Mouse (Mus musculus) intestine, embryonic 15.5 days (tissue): ENCODE results near the gene 2310033P09Rik. TPM values are rescaled to one million over a fixed set of nuclear protein-coding genes. Genes with fewer than 3 reads are reported as not detected.

Experiments
- ATAC-seq: fragments of 200-750 bp; cut with Nextera tagmentation; 2 replicates; pipeline ENCODE4 v1.8.0; 2017; ENCODE audit warnings: moderate TSS enrichment, moderate library complexity
- H3K27ac ChIP-seq: fragments of 300-500 bp; sonication (generic); 2 replicates; pipeline ENCODE4 v1.5.1; 2015; ENCODE audit warnings: mild to moderate bottlenecking, inconsistent platforms
- H3K27me3 ChIP-seq: fragments of 300-500 bp; sonication (generic); replicated peaks from 2 replicates; pipeline ENCODE4 v1.6.1; 2015; ENCODE audit warnings: inconsistent platforms
- H3K36me3 ChIP-seq: fragments of 300-500 bp; sonication (generic); 2 replicates; pipeline ENCODE4 v1.6.1; 2015; ENCODE audit warnings: inconsistent platforms
- H3K4me1 ChIP-seq: fragments of 300-500 bp; sonication (generic); replicated peaks from 2 replicates; pipeline ENCODE4 v1.6.1; 2015; ENCODE audit warnings: inconsistent platforms
- H3K4me2 ChIP-seq: fragments of 300-500 bp; sonication (generic); replicated peaks from 2 replicates; pipeline ENCODE4 v1.6.1; 2015; ENCODE audit warnings: mild to moderate bottlenecking, inconsistent platforms
- H3K4me3 ChIP-seq: fragments of 300-500 bp; sonication (generic); replicated peaks from 2 replicates; pipeline ENCODE4 v1.5.1; 2015; ENCODE audit warnings: inconsistent platforms
- H3K9ac ChIP-seq: fragments of 300-500 bp; sonication (generic); 2 replicates; pipeline ENCODE4 v1.6.1; 2015; ENCODE audit warnings: inconsistent platforms
- H3K9me3 ChIP-seq: fragments of 300-500 bp; sonication (generic); 2 replicates; pipeline ENCODE4 v1.6.1; 2016; ENCODE audit warnings: inconsistent platforms
- WGBS: fragments of 180-500 bp; shearing (Covaris S2); methylation state at CpG from one replicate; pipeline ENCODE4 v1.1.7; 2015; 5-methylcytosine and 5-hydroxymethylcytosine counted together
- polyA plus RNA-seq: library from polyadenylated mRNA; unstranded; fragments of >200 nt; fragmentation: Nextera tagmentation; extraction: Ambion mirVana; gene quantifications from 2 replicates; pipeline ENCODE4 v1.2.1, GENCODE M21; 2015

2310033P09Rik gene
- polyA plus RNA-seq, 1 experiment from 2014 or later = 30.2 TPM

DNA sequence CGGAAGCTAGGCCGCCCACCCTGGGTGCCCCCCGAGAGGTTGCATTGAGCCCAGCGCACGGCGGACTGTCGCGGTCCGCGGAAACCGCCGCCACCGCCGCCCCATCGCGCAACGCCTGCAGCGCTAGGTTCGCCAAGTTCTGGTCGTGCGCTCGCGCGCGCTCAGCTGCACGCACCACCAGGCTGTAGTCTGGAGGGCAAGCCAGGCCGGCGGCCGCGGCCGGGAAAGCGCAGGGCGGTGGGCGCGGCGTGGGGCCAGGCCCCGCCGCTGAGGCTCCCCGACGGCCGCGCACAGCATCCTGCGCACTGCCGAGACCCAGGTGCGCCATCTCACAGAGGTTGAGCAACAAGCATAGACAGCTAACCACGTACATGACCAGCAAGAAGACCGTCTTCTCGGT, 31.6 kb upstream of the 2310033P09Rik start:
- Histone ChIP-seq H3K4me1 (peaks cover 6% of the 10 kb centered on the region; the same call in 1 of the 2 replicates), H3K4me3 (peak overlapping the region; percentile 20), H3K27ac (no peak overlapping the region), H3K9me3 (no peaks in the 10 kb centered on the region), H3K36me3 (no peaks in the 10 kb centered on the region), H3K9ac (no peak overlapping the region), H3K4me2 (peak overlapping the region; percentile 46), H3K27me3 (peaks cover 53% of the 10 kb centered on the region)
- ATAC-seq = no peak
- 2% methylated on average over 48 of the region's 48 CpGs for WGBS

DNA sequence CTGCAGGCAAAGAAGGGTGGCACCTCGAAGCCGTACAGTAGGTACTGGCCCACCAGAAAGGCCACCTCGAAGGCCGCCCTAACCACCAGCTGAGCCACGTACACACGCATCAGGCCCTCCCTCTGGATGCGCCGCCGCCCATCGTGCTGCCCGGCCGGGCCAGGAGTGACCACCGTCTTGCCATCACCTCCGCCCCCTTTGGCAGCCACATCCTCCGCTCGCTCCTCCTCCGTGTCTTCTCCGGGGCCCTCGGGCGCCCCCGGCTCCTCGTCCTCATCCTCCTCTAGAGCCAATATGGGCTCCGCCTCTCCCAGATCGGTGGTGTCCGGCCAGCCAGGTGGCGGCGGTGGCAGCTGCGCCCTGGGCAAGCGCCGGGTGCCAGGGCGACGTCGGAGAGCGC, 31.2 kb upstream of the 2310033P09Rik start:
- peaks cover 6% of the 10 kb centered on the region; the same call in 1 of the 2 replicates for H3K4me1 ChIP-seq
- no peak overlapping the region for H3K27ac ChIP-seq
- H3K27me3 ChIP-seq = peaks cover 53% of the 10 kb centered on the region
- ATAC-seq = no peak
- H3K4me3 ChIP-seq = peak overlapping the region; percentile 20; the same call in 1 of the 2 replicates
- H3K4me2 ChIP-seq = peak overlapping the region; percentile 46
- no peaks in the 10 kb centered on the region for H3K9me3 ChIP-seq
- WGBS = 7% methylated on average over 32 of the region's 34 CpGs
- H3K9ac ChIP-seq = no peak overlapping the region
- H3K36me3 ChIP-seq = no peaks in the 10 kb centered on the region

DNA sequence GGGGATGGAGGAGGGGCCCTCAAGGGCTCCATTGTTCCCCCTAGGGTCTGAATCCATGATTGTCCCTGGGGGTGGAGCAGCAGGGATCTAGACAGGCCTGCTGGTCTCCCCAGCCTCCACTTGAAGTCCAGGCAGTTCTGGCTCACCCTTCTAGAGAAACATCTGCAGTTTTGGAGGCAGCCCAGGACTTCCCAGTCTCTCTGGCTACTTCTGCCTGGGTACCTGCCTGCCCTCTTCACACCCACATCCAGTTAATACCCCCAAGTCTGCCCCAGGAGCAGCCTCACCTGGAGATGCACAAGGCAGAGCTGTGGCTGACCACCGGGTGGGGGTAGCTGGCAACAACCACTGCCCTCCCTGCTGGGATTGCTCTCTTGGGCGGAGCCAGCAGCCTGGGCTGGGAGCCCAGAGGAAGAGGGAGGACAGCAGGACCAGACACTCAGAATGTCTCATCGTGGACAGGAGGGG, 25.2 kb upstream of the 2310033P09Rik start, which contains the start of gene Gjc2:
Gene Gjc2, minus strand, starts transcription at position 350 of the 468 bp plus-strand sequence.
- Histone ChIP-seq H3K27me3 (peaks cover 15% of the 10 kb centered on the region), H3K9ac (no peak within 1 kb of the TSS), H3K4me3 (no peak within 1 kb of the TSS), H3K4me2 (peak within 1 kb of the TSS; percentile 22; the same call in 1 of the 2 replicates), H3K4me1 (peaks cover 15% of the 10 kb centered on the region; the same call in 1 of the 2 replicates), H3K27ac (peak within 1 kb of the TSS; percentile 77), H3K9me3 (no peaks in the 10 kb centered on the region), H3K36me3 (peaks cover 6% of the 10 kb centered on the region)
- ATAC-seq = peak; percentile 48
- 32% methylated on average over 3 of the region's 3 CpGs for WGBS

DNA sequence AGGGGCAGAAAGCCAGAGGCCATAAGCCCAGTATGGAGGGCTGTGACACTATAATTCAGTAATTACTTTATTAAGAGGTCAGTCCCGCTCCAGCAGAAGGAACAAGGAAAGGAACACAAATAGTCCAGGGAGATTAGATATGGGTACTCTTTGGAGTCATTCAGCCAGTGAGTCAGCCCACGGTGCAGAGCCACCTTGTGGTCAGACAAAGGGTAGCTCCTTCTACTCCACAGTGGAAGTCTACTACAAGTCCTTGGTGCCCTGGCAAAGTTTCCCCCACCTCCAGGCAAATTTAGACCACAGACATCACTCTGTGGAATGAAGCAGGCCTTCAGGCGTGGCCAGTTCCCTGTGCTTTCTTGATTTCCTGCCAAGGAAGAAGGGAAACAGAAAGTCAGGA, 24.3 kb upstream of the 2310033P09Rik start:
- Histone ChIP-seq H3K36me3 (peaks cover 6% of the 10 kb centered on the region), H3K4me3 (no peak overlapping the region), H3K9me3 (no peaks in the 10 kb centered on the region), H3K9ac (no peak overlapping the region), H3K27me3 (peaks cover 6% of the 10 kb centered on the region), H3K4me2 (no peak overlapping the region), H3K4me1 (peaks cover 15% of the 10 kb centered on the region; the same call in 1 of the 2 replicates), H3K27ac (peak overlapping the region; percentile 77)
- WGBS = 18% methylated on average over 3 of the region's 3 CpGs
- peak; percentile 60; the same call in 1 of the 2 replicates for ATAC-seq

DNA sequence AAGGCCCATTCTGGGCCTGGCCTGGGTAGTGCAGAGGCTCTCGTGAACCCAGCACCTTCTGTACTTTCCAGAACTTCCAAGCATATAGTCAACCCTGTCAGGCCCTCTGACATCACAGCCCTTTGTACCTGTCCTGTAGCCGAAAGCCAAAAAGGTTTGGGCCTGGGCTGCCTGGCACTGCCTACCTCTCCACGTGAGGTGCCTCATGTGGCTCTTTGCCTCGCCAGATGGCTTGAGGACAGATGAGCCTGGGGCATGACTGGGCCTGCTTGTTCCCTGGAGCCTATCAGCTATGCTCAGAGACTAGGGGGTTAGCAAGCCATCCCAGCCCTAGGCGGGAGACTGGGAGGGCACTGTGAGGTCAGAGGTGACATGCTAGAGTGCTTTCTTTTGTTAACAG, 22.6 kb upstream of the 2310033P09Rik start:
- H3K9ac ChIP-seq = no peak overlapping the region
- ATAC-seq = no peak
- H3K27ac ChIP-seq = no peak overlapping the region
- peaks cover 6% of the 10 kb centered on the region for H3K36me3 ChIP-seq
- peaks cover 18% of the 10 kb centered on the region; the same call in 1 of the 2 replicates for H3K4me1 ChIP-seq
- no peaks in the 10 kb centered on the region for H3K9me3 ChIP-seq
- H3K4me3 ChIP-seq = no peak overlapping the region
- no peaks in the 10 kb centered on the region; the same call in 1 of the 2 replicates for H3K27me3 ChIP-seq
- H3K4me2 ChIP-seq = no peak overlapping the region
- 91% methylated on average over 5 of the region's 5 CpGs for WGBS

DNA sequence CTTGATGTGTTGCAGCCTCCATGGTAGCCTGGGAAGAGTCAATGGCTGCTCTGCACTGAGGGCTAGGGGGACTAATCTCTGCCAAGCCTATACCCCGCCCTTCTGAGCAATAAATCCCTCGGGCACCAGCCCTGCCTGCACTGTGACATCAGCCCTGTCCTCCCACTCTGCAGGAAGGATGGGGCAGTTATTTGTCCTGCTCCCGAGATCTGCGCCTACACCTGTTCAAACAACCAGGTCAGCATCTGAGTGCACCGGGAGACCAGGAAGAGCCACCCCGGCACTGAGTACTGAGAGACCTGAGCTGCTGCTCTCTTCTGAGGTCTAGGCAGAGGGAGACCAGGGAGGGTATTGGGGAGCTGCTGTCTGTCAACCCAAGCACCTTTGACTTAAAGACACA, 20.4 kb upstream of the 2310033P09Rik start:
- Histone ChIP-seq H3K36me3 (peaks cover 6% of the 10 kb centered on the region), H3K27ac (no peak overlapping the region), H3K4me3 (no peak overlapping the region), H3K9ac (peak overlapping the region; percentile 30; the same call in 1 of the 2 replicates), H3K4me2 (no peak overlapping the region; the same call in 1 of the 2 replicates), H3K9me3 (no peaks in the 10 kb centered on the region), H3K4me1 (peaks cover 15% of the 10 kb centered on the region; the same call in 1 of the 2 replicates), H3K27me3 (no peaks in the 10 kb centered on the region)
- WGBS = 64% methylated on average over 6 of the region's 6 CpGs
- peak; percentile 11; the same call in 1 of the 2 replicates for ATAC-seq

DNA sequence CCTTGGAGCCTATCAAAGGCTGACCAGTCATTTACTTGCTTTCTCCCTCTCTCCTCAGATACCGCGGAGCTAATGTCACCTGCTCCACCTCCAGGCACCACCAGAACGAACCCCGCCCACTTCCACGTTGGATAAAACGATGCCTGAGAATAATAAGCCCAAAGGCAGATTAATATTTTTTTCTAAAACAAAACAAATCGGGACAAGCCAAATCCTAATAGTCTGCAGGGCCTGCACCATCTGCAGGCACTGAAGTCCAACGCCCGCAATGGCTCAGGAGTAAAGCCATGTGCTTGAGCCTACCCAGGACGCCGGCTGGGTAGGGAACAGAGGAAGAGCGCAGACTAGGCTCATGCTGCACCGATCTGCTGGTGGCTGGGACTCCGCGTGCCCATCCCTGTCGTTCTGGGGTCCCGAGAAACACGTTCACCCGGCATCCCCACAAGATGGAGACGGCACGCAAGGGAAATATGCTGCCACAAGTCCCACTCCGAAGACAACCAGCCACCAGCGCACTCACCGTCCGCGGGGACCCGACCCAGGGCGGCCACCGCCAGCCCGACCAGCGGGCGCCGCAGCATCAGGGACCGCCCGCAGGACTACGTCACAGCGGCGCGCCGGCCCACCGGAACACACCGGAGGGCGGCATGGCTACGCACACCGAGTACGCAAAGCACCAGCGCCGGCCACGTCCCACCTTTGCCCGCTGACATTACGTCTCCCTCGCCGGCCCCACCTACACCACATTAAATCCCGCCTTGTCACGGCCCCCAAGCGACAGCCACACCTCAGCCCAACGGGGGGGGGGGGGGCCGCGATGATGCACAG, 16.7 kb upstream of the 2310033P09Rik start:
- Histone ChIP-seq H3K4me2 (peak overlapping the region; percentile 78), H3K27ac (peak overlapping the region; percentile 93), H3K9ac (peak overlapping the region; percentile 64), H3K4me3 (peak overlapping the region; percentile 67), H3K9me3 (no peaks in the 10 kb centered on the region), H3K36me3 (no peaks in the 10 kb centered on the region), H3K27me3 (no peaks in the 10 kb centered on the region), H3K4me1 (peaks cover 3% of the 10 kb centered on the region; the same call in 1 of the 2 replicates)
- peak; percentile 96 for ATAC-seq
- under 1% methylated on average over 59 of the region's 59 CpGs for WGBS

DNA sequence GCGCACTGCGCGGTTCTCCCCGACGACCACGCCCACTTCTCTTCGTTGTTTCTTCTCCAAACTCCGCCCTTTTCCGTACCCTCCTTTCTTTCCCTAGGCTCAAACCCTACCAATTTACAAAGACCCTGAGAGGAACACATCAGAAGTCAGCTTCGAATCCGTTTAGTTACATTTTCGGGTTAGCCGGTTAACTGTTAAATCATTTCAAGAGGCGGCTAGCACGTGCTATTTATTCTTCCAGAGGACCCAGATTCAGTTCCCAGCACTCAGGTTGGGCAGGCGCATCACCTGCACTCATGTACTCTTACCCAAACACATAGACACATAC, 16.1 kb upstream of the 2310033P09Rik start, which contains the start of gene Guk1:
Gene Guk1, minus strand, starts transcription at position 154 of the 328 bp plus-strand sequence.
- WGBS = 6% methylated on average over 16 of the region's 16 CpGs
- H3K4me2 ChIP-seq = peak within 1 kb of the TSS; percentile 78
- peak; percentile 10 for ATAC-seq
- H3K4me1 ChIP-seq = peaks cover 3% of the 10 kb centered on the region; the same call in 1 of the 2 replicates
- no peaks in the 10 kb centered on the region for H3K27me3 ChIP-seq
- H3K4me3 ChIP-seq = peak within 1 kb of the TSS; percentile 67
- no peaks in the 10 kb centered on the region for H3K9me3 ChIP-seq
- H3K27ac ChIP-seq = peak within 1 kb of the TSS; percentile 93
- H3K36me3 ChIP-seq = no peaks in the 10 kb centered on the region
- peak within 1 kb of the TSS; percentile 64 for H3K9ac ChIP-seq

DNA sequence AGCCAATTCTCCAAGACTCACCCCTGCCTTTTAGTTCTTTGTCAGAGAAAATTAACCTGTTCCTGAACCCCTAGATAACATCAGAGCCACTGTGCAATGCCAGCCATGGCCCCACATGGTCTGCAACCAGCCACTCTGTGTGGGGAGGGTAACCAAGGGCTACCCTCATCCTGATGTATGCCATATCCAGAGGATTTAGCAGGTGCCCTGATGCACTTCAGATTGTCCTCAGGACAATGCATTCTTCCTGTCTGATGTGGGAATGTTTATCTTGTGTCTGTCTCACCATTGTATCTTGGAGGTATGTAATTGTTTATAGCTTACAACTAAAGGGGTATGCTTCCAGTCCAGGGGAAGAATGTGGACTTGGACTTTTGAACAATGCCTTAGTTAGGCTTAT, 11.9 kb upstream of the 2310033P09Rik start:
- no peak overlapping the region for H3K9ac ChIP-seq
- H3K4me1 ChIP-seq = peaks cover 3% of the 10 kb centered on the region
- no peak for ATAC-seq
- H3K4me3 ChIP-seq = no peak overlapping the region
- H3K36me3 ChIP-seq = 0 out of 2 replicates have a peak, but pooled peaks cover 3% of the 10 kb centered on the region
- no peak overlapping the region for H3K4me2 ChIP-seq
- H3K9me3 ChIP-seq = no peaks in the 10 kb centered on the region
- H3K27me3 ChIP-seq = no peaks in the 10 kb centered on the region
- no peak overlapping the region for H3K27ac ChIP-seq

DNA sequence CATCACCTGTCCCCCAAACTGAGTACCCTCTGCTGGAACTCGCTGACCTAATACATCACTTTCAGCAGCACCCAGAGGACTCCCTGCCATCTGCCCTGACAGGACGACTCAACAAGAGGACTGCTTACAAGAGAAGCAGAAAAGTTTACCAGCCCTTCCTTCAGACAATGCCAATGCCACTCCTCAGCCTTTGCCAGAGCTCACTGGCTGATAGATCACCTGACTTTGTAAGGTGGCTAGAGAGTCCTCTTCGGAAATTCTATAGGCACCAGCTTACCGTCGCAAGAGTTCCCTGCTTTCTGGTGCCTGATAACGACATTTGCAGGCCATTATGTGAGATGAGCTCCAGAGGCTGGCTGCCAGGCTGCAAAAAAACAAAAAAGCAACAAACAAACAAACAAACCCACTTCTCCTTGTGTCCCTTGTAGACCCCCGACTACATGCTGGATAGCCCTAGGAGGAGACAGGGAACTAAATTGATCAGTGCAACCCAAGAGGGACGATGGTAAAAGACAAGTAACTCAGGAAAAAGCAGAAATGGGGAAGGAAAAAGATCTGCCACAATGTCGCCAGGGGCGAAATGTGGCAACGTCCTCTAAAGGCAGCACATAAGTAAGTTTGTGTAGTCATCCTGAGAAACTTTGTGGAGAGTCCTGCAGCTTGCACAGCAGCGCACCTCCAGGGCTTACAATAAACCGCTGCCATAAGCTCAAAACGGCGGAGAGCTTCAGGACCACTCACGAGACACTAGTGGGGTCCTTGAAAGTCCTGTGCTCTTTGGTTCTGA, 6.7 kb upstream of the 2310033P09Rik start:
- Histone ChIP-seq H3K4me1 (peaks cover 12% of the 10 kb centered on the region), H3K27ac (peak overlapping the region; percentile 74; the same call in 1 of the 2 replicates), H3K9me3 (no peaks in the 10 kb centered on the region), H3K4me3 (peak overlapping the region; percentile 67), H3K27me3 (no peaks in the 10 kb centered on the region), H3K9ac (peak overlapping the region; percentile 61), H3K4me2 (peak overlapping the region; percentile 84), H3K36me3 (peaks cover 18% of the 10 kb centered on the region)
- ATAC-seq = peak; percentile 19
- 30% methylated on average over 16 of the region's 16 CpGs for WGBS

DNA sequence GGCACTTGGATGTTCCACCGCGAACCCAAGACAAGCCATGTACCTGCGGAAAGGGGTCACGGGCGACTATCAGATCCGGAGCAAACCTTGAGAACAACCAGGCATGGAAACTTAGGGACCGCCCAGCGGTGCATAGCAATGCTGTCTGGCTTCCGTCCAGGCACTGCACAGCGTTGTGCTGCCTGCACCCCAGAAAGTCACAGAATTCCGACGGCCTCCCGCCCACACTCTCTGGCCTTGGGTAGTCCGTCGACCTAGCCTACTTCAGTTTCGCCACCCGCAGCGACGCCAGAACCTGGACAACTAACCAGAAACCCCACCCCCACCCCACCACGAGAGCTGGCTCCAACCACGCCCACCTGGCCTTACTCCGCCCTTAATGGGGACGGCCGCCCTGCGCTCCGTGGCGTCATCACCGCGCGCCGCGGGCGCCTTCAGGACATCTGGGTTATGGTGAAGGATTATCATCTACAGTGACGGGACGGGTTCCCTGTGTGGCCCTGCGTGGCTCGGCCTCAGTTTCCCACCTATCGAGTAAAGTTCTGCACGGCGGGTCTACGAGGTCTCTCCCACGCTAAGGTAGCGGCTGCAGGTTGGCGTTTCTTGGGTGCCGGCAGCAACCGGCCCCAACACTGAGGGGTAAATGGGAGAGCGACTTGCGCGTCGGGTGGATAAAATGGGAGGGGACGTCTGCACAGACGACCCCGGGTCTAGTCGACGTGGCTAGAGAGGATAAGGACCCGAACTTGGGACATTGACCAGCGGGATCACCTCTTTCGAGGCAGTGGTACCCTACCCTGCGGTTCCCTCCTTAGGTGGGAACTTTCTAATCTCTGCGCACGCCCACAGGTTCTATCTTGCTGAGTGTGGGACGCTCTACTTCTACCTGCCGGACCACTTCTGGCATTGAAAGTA, 5.8 kb upstream of the 2310033P09Rik start, which contains the start of gene Mrpl55:
Gene Mrpl55, plus strand, starts transcription at position 406 of the 915 bp plus-strand sequence.
- Histone ChIP-seq H3K4me3 (peak within 1 kb of the TSS; percentile 67), H3K27me3 (no peaks in the 10 kb centered on the region), H3K4me2 (peak within 1 kb of the TSS; percentile 84), H3K27ac (peak within 1 kb of the TSS; percentile 74), H3K9me3 (no peaks in the 10 kb centered on the region), H3K9ac (peak within 1 kb of the TSS; percentile 61), H3K36me3 (peaks cover 18% of the 10 kb centered on the region), H3K4me1 (peaks cover 12% of the 10 kb centered on the region)
- under 1% methylated on average over 63 of the region's 63 CpGs for WGBS
- ATAC-seq = peak; percentile 95
